Mouse (Mus musculus) heart, postnatal 0 days (tissue): ENCODE measurements around the gene Lce1e. TPM values are rescaled to one million over a fixed set of nuclear protein-coding genes. Genes with fewer than 3 reads are reported as not detected.

Experiments used
- ATAC-seq: fragments of 200-750 bp; cut with Nextera tagmentation; 2 replicates; pipeline ENCODE4 v1.8.0; 2017; ENCODE audit warnings: low read depth, moderate number of reproducible peaks, moderate library complexity; ENCODE audit not compliant: insufficient read depth
- DNase-seq: peaks from one replicate; pipeline ENCODE4 v3.0.0-alpha.2; 2016; ENCODE audit warnings: low spot score
- H3K27ac ChIP-seq: fragments of 300-500 bp; sonication (generic); 2 replicates; pipeline ENCODE4 v1.5.1; 2014; ENCODE audit warnings: low read depth, mild to moderate bottlenecking
- H3K27me3 ChIP-seq: fragments of 300-500 bp; sonication (generic); 2 replicates; pipeline ENCODE4 v1.6.1; 2014; ENCODE audit warnings: low read length, mixed read lengths; ENCODE audit not compliant: control insufficient read depth, insufficient read depth
- H3K36me3 ChIP-seq: fragments of 300-500 bp; sonication (generic); replicated peaks from 2 replicates; pipeline ENCODE4 v1.6.1; 2014; ENCODE audit warnings: low read length, mixed read lengths; ENCODE audit not compliant: control insufficient read depth, insufficient read depth
- H3K4me1 ChIP-seq: fragments of 300-500 bp; sonication (generic); 2 replicates; pipeline ENCODE4 v1.6.1; 2014; ENCODE audit warnings: antibody characterized with exemption; ENCODE audit not compliant: control insufficient read depth, insufficient read depth
- H3K4me2 ChIP-seq: fragments of 300-500 bp; sonication (generic); 2 replicates; pipeline ENCODE4 v1.6.1; 2014; ENCODE audit warnings: low read depth, mild to moderate bottlenecking, low read length, moderate library complexity
- H3K4me3 ChIP-seq: fragments of 300-500 bp; sonication (generic); 2 replicates; pipeline ENCODE4 v1.5.1; 2014; ENCODE audit warnings: low read depth, low read length
- H3K9ac ChIP-seq: fragments of 300-500 bp; sonication (generic); replicated peaks from 2 replicates; pipeline ENCODE4 v1.6.1; 2014; ENCODE audit warnings: low read depth, low read length, mixed read lengths
- H3K9me3 ChIP-seq: fragments of 300-500 bp; sonication (generic); replicated peaks from 2 replicates; pipeline ENCODE4 v1.6.1; 2016; ENCODE audit warnings: low read length; ENCODE audit not compliant: control insufficient read depth
- CTCF ChIP-seq: IDR thresholded peaks from 2 replicates; pipeline ENCODE4 v1.5.1; 2016; ENCODE audit warnings: antibody characterized with exemption, control low read depth, low read depth
- EP300 ChIP-seq: IDR thresholded peaks from 2 replicates; pipeline ENCODE4 v1.6.1; 2016; ENCODE audit warnings: antibody characterized with exemption, low read depth
- WGBS: fragments of 180-500 bp; shearing (Covaris S2); extraction: QIAGEN DNeasy Blood & Tissue Kit; methylation state at CpG from one replicate; pipeline ENCODE4 v1.1.7; 2014; 5-methylcytosine and 5-hydroxymethylcytosine counted together
- polyA plus RNA-seq: library from polyadenylated mRNA; unstranded; fragments of >200 nt; fragmentation: Nextera tagmentation; extraction: Ambion mirVana; gene quantifications from 2 replicates; pipeline ENCODE4 v1.2.1, GENCODE M21; 2015
- total RNA-seq: library from RNA; depleted of rRNA; stranded (reverse); fragments of >200 nt; gene quantifications from 2 replicates; pipeline ENCODE4 v1.2.3, GENCODE M21; 2014; ENCODE audit warnings: low replicate concordance; rRNA removed

Gene Lce1e
- not detected in 2 replicates for total RNA-seq
- not detected in 2 replicates for polyA plus RNA-seq

DNA sequence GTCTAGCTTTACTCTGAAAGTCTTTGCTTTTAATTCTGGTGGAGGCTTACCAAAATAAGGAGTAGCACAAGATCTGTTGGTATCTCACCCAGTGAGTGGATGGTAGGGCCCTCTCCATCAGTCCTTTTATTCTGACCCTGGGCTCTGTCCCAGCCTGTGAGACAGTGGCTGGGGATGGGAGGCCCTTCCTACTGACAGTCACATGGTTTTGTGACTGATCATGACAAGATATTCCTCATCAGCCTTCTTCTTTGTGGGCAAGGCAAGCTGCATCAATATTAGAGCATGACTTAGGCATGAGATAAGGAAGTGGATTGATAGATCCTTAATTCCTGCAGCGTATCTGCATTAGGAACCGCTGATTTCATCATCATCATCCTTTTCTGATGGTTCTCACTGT is at the start of gene Lce1e:
Lce1e (minus strand) TSS at position 101 of the 400 bp plus-strand sequence.
- DNase-seq (no peak), ATAC-seq (no peak)
- H3K4me2 ChIP-seq = no peak within 1 kb of the TSS
- no peaks in the 10 kb centered on the region for H3K4me1 ChIP-seq
- TF ChIP-seq EP300 (no peak), CTCF (no peak)
- 75% methylated on average over 2 of the region's 2 CpGs for WGBS
- H3K36me3 ChIP-seq = no peaks in the 10 kb centered on the region
- H3K4me3 ChIP-seq = no peak within 1 kb of the TSS
- H3K9ac ChIP-seq = no peak within 1 kb of the TSS
- no peaks in the 10 kb centered on the region for H3K9me3 ChIP-seq
- no peak within 1 kb of the TSS for H3K27ac ChIP-seq
- H3K27me3 ChIP-seq = no peaks in the 10 kb centered on the region

DNA sequence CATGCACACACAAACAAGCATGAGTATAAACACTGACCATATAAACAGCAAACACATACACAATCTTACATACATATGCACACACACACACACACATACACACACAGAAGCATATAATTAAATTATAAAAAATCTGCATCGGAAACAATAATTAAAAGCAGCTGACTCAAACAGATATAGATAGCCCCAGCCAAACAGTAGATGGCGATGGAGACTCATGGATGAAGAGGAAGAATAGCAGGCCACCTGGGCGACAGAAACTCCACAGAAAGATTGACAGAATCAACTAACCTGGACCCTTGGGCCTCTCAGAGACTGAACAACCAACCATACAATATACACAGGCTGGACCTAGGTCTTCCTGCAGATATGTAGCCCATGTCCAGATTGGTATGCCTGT is 44.3 kb upstream of the Lce1e start:
- ATAC-seq (no peak), DNase-seq (no peak)
- Histone ChIP-seq H3K9ac (no peak overlapping the region), H3K36me3 (no peaks in the 10 kb centered on the region), H3K4me3 (no peak overlapping the region), H3K4me2 (no peak overlapping the region), H3K27ac (no peak overlapping the region), H3K9me3 (no peaks in the 10 kb centered on the region), H3K27me3 (no peaks in the 10 kb centered on the region), H3K4me1 (no peaks in the 10 kb centered on the region)
- no peak for TF ChIP-seq EP300
- peak; percentile 1; the same call in 1 of the 2 replicates for TF ChIP-seq CTCF
- 40% methylated on average over 3 of the region's 3 CpGs for WGBS

GRCm38 (mm10) chr3:92752238-92752637 is 43.4 kb upstream of the Lce1e start, which contains the start of gene Lce1g:
Gene Lce1g, minus strand, starts transcription at chr3:92752338.
- WGBS = 61% methylated on average over 1 of the region's 1 CpGs

DNA sequence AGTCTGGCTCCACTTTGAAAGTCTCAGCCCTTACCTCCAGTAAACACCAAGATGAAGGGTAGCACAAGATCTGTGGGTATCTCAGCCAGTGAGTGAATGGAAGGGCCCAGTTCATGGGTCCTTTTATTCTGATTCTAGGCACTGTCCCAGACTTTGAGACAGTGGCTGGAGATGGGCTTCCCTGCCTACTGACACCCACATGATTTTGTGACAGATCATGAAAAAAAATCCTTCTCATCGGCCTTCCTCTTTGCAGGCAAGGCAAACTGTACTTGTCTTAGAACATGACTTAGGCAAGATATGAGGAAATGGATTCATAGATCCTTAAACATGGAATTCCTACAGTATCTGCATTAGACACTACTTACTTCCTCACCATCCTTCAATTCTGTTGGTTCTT is 30.1 kb upstream of the Lce1e start, which contains the start of gene Gm38119:
Gm38119 (minus strand) TSS at position 101 of the 400 bp plus-strand sequence.
- H3K27ac ChIP-seq = no peak within 1 kb of the TSS
- no peaks in the 10 kb centered on the region for H3K4me1 ChIP-seq
- 60% methylated on average over 1 of the region's 1 CpGs for WGBS
- H3K4me3 ChIP-seq = no peak within 1 kb of the TSS
- no peak within 1 kb of the TSS for H3K4me2 ChIP-seq
- H3K9ac ChIP-seq = no peak within 1 kb of the TSS
- TF ChIP-seq EP300 (no peak), CTCF (no peak)
- H3K36me3 ChIP-seq = no peaks in the 10 kb centered on the region
- H3K9me3 ChIP-seq = no peaks in the 10 kb centered on the region
- H3K27me3 ChIP-seq = no peaks in the 10 kb centered on the region
- DNase-seq = no peak
- no peak for ATAC-seq

More at GRCm38 (mm10) chr3:92752238-92752637, 43.4 kb upstream of the Lce1e start, which contains the start of gene Lce1g:
- H3K4me3 ChIP-seq = no peak within 1 kb of the TSS
- ATAC-seq (no peak), DNase-seq (no peak)
- H3K9me3 ChIP-seq = no peaks in the 10 kb centered on the region
- no peak within 1 kb of the TSS for H3K9ac ChIP-seq
- no peaks in the 10 kb centered on the region for H3K27me3 ChIP-seq
- no peak within 1 kb of the TSS for H3K4me2 ChIP-seq
- H3K27ac ChIP-seq = no peak within 1 kb of the TSS
- no peaks in the 10 kb centered on the region for H3K4me1 ChIP-seq
- TF ChIP-seq EP300 (no peak), CTCF (no peak)
- no peaks in the 10 kb centered on the region for H3K36me3 ChIP-seq

GRCm38 (mm10) chr3:92722631-92723030 is 13.8 kb upstream of the Lce1e start:
- 81% methylated on average over 5 of the region's 5 CpGs for WGBS
- Histone ChIP-seq H3K27ac (no peak overlapping the region), H3K4me2 (no peak overlapping the region), H3K4me1 (no peaks in the 10 kb centered on the region), H3K4me3 (no peak overlapping the region), H3K36me3 (no peaks in the 10 kb centered on the region), H3K9ac (no peak overlapping the region), H3K9me3 (no peaks in the 10 kb centered on the region), H3K27me3 (no peaks in the 10 kb centered on the region)
- TF ChIP-seq EP300 (no peak), CTCF (no peak)
- no peak for ATAC-seq
- DNase-seq = no peak

DNA sequence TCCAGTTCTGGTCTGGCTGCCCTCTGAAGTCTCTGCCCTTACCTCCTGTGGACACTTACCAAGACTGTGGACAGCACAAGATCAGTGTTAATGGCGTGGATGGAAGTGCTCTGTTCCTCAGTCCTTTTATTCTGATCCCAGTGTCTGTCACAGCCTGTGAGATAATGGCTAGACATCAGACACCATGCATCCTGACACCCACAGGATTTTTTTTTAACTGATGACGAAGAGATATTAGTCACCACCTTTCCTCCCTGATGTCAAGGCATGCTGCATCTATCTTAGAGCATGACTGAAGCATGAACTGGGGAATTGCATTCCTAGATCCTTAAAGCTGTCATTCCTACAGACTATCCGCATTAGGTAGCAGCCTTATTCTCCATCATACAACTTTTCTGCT is 11.4 kb upstream of the Lce1e start, which contains the start of gene Lce1f:
Lce1f (minus strand) TSS at position 101 of the 400 bp plus-strand sequence.
- WGBS = 57% methylated on average over 3 of the region's 3 CpGs
- DNase-seq (no peak), ATAC-seq (no peak)
- Histone ChIP-seq H3K4me1 (no peaks in the 10 kb centered on the region), H3K36me3 (no peaks in the 10 kb centered on the region), H3K9me3 (no peaks in the 10 kb centered on the region), H3K4me3 (no peak within 1 kb of the TSS), H3K27ac (no peak within 1 kb of the TSS), H3K27me3 (no peaks in the 10 kb centered on the region), H3K4me2 (no peak within 1 kb of the TSS), H3K9ac (no peak within 1 kb of the TSS)
- no peak for TF ChIP-seq CTCF
